Mouse (Mus musculus): Measurements from ENCODE around the gene Fam19a3. TPM values are rescaled to one million over a fixed set of nuclear protein-coding genes. Genes with fewer than 3 reads are reported as not detected.

The Fam19a3 gene
- polyA plus RNA-seq, 1 experiment from 2014 or later, result not detected

- Histone ChIP-seq H3K36me3 (peaks cover 9% of the 10 kb centered on the region; the same call in 1 of the 2 replicates), H3K4me2 (replicated peaks) (no peak overlapping the region), H3K27ac (no peak overlapping the region), H3K27me3 (no peaks in the 10 kb centered on the region), H3K4me1 (replicated peaks) (no peaks in the 10 kb centered on the region), H3K4me3 (replicated peaks) (no peak overlapping the region), H3K9me3 (no peaks in the 10 kb centered on the region), H3K9ac (replicated peaks) (no peak overlapping the region)
- ATAC-seq, result no peak
- WGBS, result 82% methylated on average over 9 of the region's 9 CpGs
Observed at GRCm38 (mm10) chr3:104805539-104805938, 23.9 kb upstream of the Fam19a3 start.

- 94% methylated on average over 10 of the region's 10 CpGs for WGBS
- Histone ChIP-seq H3K4me3 (replicated peaks) (no peak overlapping the region), H3K9me3 (no peaks in the 10 kb centered on the region), H3K4me1 (replicated peaks) (no peaks in the 10 kb centered on the region), H3K36me3 (peaks cover 20% of the 10 kb centered on the region; the same call in 1 of the 2 replicates), H3K9ac (replicated peaks) (no peak overlapping the region), H3K27me3 (no peaks in the 10 kb centered on the region), H3K27ac (no peak overlapping the region), H3K4me2 (replicated peaks) (no peak overlapping the region)
- no peak for ATAC-seq
Observed at GRCm38 (mm10) chr3:104804312-104804711, 22.7 kb upstream of the Fam19a3 start.

GRCm38 (mm10) chr3:104801481-104801880, 19.8 kb upstream of the Fam19a3 start:
- 89% methylated on average over 6 of the region's 6 CpGs for WGBS
- no peak overlapping the region for H3K27ac ChIP-seq
- no peak for ATAC-seq

GRCm38 (mm10) chr3:104800681-104801080, 19.0 kb upstream of the Fam19a3 start:
- Histone ChIP-seq H3K4me1 (replicated peaks) (no peaks in the 10 kb centered on the region), H3K36me3 (peaks cover 21% of the 10 kb centered on the region; the same call in 1 of the 2 replicates), H3K9me3 (no peaks in the 10 kb centered on the region), H3K4me2 (replicated peaks) (no peak overlapping the region), H3K4me3 (replicated peaks) (no peak overlapping the region), H3K27me3 (no peaks in the 10 kb centered on the region), H3K27ac (no peak overlapping the region), H3K9ac (replicated peaks) (no peak overlapping the region)
- 98% methylated on average over 11 of the region's 11 CpGs for WGBS
- ATAC-seq, result no peak

More at GRCm38 (mm10) chr3:104801481-104801880, 19.8 kb upstream of the Fam19a3 start:
- H3K27me3 ChIP-seq, result no peaks in the 10 kb centered on the region
- H3K4me2 ChIP-seq (replicated peaks), result no peak overlapping the region
- H3K4me3 ChIP-seq (replicated peaks), result no peak overlapping the region
- H3K36me3 ChIP-seq, result peaks cover 20% of the 10 kb centered on the region; the same call in 1 of the 2 replicates
- no peak overlapping the region for H3K9ac ChIP-seq (replicated peaks)
- no peaks in the 10 kb centered on the region for H3K4me1 ChIP-seq (replicated peaks)
- H3K9me3 ChIP-seq, result no peaks in the 10 kb centered on the region

GRCm38 (mm10) chr3:104796430-104797082, 14.9 kb upstream of the Fam19a3 start:
- Histone ChIP-seq H3K27me3 (no peaks in the 10 kb centered on the region), H3K9ac (replicated peaks) (no peak overlapping the region), H3K4me3 (replicated peaks) (no peak overlapping the region), H3K27ac (no peak overlapping the region), H3K36me3 (peaks cover 23% of the 10 kb centered on the region; the same call in 1 of the 2 replicates), H3K4me1 (replicated peaks) (peaks cover 20% of the 10 kb centered on the region), H3K9me3 (no peaks in the 10 kb centered on the region), H3K4me2 (replicated peaks) (no peak overlapping the region)
- 89% methylated on average over 15 of the region's 15 CpGs for WGBS
- ATAC-seq, result no peak

GRCm38 (mm10) chr3:104795661-104796340, 14.2 kb upstream of the Fam19a3 start:
- Histone ChIP-seq H3K4me2 (replicated peaks) (no peak overlapping the region), H3K9ac (replicated peaks) (no peak overlapping the region), H3K27ac (no peak overlapping the region), H3K4me1 (replicated peaks) (peaks cover 25% of the 10 kb centered on the region), H3K27me3 (0 out of 2 replicates have a peak, but pooled peaks cover under 1% of the 10 kb centered on the region), H3K9me3 (no peaks in the 10 kb centered on the region), H3K4me3 (replicated peaks) (no peak overlapping the region), H3K36me3 (peaks cover 18% of the 10 kb centered on the region; the same call in 1 of the 2 replicates)
- 78% methylated on average over 15 of the region's 15 CpGs for WGBS
- no peak for ATAC-seq

GRCm38 (mm10) chr3:104794953-104795470, 13.4 kb upstream of the Fam19a3 start:
- no peak overlapping the region for H3K4me2 ChIP-seq (replicated peaks)
- 81% methylated on average over 12 of the region's 12 CpGs for WGBS
- H3K4me1 ChIP-seq (replicated peaks), result peaks cover 33% of the 10 kb centered on the region
- no peaks in the 10 kb centered on the region for H3K9me3 ChIP-seq
- peaks cover 8% of the 10 kb centered on the region; the same call in 1 of the 2 replicates for H3K27me3 ChIP-seq
- no peak overlapping the region for H3K4me3 ChIP-seq (replicated peaks)
- H3K27ac ChIP-seq, result no peak overlapping the region
- peaks cover 11% of the 10 kb centered on the region; the same call in 1 of the 2 replicates for H3K36me3 ChIP-seq
- no peak for ATAC-seq
- H3K9ac ChIP-seq (replicated peaks), result no peak overlapping the region

- Histone ChIP-seq H3K4me3 (replicated peaks) (no peak overlapping the region), H3K9ac (replicated peaks) (no peak overlapping the region), H3K27ac (0 out of 2 replicates have a peak overlapping the region, but pooled peaks have one; percentile 35), H3K36me3 (peaks cover 5% of the 10 kb centered on the region; the same call in 1 of the 2 replicates), H3K9me3 (no peaks in the 10 kb centered on the region), H3K4me2 (replicated peaks) (no peak overlapping the region), H3K4me1 (replicated peaks) (peaks cover 41% of the 10 kb centered on the region), H3K27me3 (peaks cover 17% of the 10 kb centered on the region; the same call in 1 of the 2 replicates)
- 63% methylated on average over 20 of the region's 20 CpGs for WGBS
- ATAC-seq, result peak; percentile 88
Observed at GRCm38 (mm10) chr3:104793871-104794828, 12.5 kb upstream of the Fam19a3 start.

GRCm38 (mm10) chr3:104792360-104793270, 11.0 kb upstream of the Fam19a3 start:
- ATAC-seq, result no peak
- Histone ChIP-seq H3K4me1 (replicated peaks) (peaks cover 49% of the 10 kb centered on the region), H3K4me2 (replicated peaks) (no peak overlapping the region), H3K9ac (replicated peaks) (no peak overlapping the region), H3K9me3 (no peaks in the 10 kb centered on the region), H3K4me3 (replicated peaks) (no peak overlapping the region), H3K27ac (no peak overlapping the region), H3K36me3 (0 out of 2 replicates have a peak, but pooled peaks cover 5% of the 10 kb centered on the region), H3K27me3 (peaks cover 21% of the 10 kb centered on the region)
- WGBS, result 83% methylated on average over 15 of the region's 15 CpGs

- no peak overlapping the region for H3K4me3 ChIP-seq (replicated peaks)
- H3K36me3 ChIP-seq, result 0 out of 2 replicates have a peak, but pooled peaks cover 5% of the 10 kb centered on the region
- no peak overlapping the region for H3K4me2 ChIP-seq (replicated peaks)
- 92% methylated on average over 8 of the region's 8 CpGs for WGBS
- peaks cover 30% of the 10 kb centered on the region for H3K27me3 ChIP-seq
- H3K27ac ChIP-seq, result no peak overlapping the region
- no peaks in the 10 kb centered on the region for H3K9me3 ChIP-seq
- no peak for ATAC-seq
- peaks cover 49% of the 10 kb centered on the region for H3K4me1 ChIP-seq (replicated peaks)
- H3K9ac ChIP-seq (replicated peaks), result no peak overlapping the region
Observed at GRCm38 (mm10) chr3:104791671-104792070, 10.0 kb upstream of the Fam19a3 start.
